Mouse (Mus musculus): ENCODE results near the gene Mob1a.

GRCm38 (mm10) chr6:83323652-83324419, 2.0 kb upstream of the Mob1a start:
- TF ChIP-seq POLR2A (IDR thresholded peaks at IDR 0.05; ENCODE audit: borderline replicate concordance, insufficient read depth, low read length) (no peak), CTCF (IDR thresholded peaks at IDR 0.05; ENCODE audit: borderline replicate concordance, insufficient read depth, low read depth, low read length) (no peak)
